Mouse (Mus musculus): Measurements from ENCODE around the gene Zfp978. TPM values are rescaled to one million over a fixed set of nuclear protein-coding genes. Genes with fewer than 3 reads are reported as not detected.
"Not testable (repeated sequence)": the region's sequence is repeated elsewhere in the genome, so short reads cannot be mapped to it uniquely, and the experiment has no call there.

Gene Zfp978
- polyA plus RNA-seq, 1 experiment from 2014 or later: not detected

GRCm38 (mm10) chr4:147403509-147403908 lies 42.4 kb downstream of the Zfp978 start:
- ATAC-seq (ENCODE audit: low FRiP score); H3K4me2 ChIP-seq; H3K4me1 ChIP-seq (replicated peaks); H3K36me3 ChIP-seq; H3K9ac ChIP-seq; H3K4me3 ChIP-seq; H3K27me3 ChIP-seq; H3K27ac ChIP-seq: not testable (repeated sequence)
- WGBS: 90% methylated on average over 6 of the region's 6 CpGs
- H3K9me3 ChIP-seq: peaks cover 49% of the 10 kb centered on the region

- not testable (repeated sequence) for H3K4me1 ChIP-seq (replicated peaks); H3K4me3 ChIP-seq; H3K36me3 ChIP-seq; H3K9ac ChIP-seq; H3K4me2 ChIP-seq; H3K27me3 ChIP-seq; H3K27ac ChIP-seq
- 77% methylated on average over 6 of the region's 6 CpGs for WGBS
- peak; percentile 6; the same call in 1 of the 2 replicates for ATAC-seq (ENCODE audit: low FRiP score)
- H3K9me3 ChIP-seq: peaks cover 50% of the 10 kb centered on the region
Observed at GRCm38 (mm10) chr4:147403931-147404913, 43.1 kb downstream of the Zfp978 start.

- WGBS: under 1% methylated on average over 47 of the region's 75 CpGs
- peak; percentile 92 for ATAC-seq (ENCODE audit: low FRiP score)
- H3K4me2 ChIP-seq: peak overlapping the region; percentile 63
- no peaks in the 10 kb centered on the region for H3K27me3 ChIP-seq
- peak overlapping the region; percentile 63 for H3K27ac ChIP-seq
- H3K4me3 ChIP-seq: peak overlapping the region; percentile 49
- H3K36me3 ChIP-seq: peaks cover 21% of the 10 kb centered on the region
- peak overlapping the region; percentile 76 for H3K9ac ChIP-seq
- H3K4me1 ChIP-seq (replicated peaks): no peaks in the 10 kb centered on the region
- peaks cover 54% of the 10 kb centered on the region for H3K9me3 ChIP-seq
Observed at GRCm38 (mm10) chr4:147406735-147407462, 45.8 kb downstream of the Zfp978 start.

GRCm38 (mm10) chr4:147407463-147407822 lies 46.3 kb downstream of the Zfp978 start:
- Histone ChIP-seq H3K4me2 (peak overlapping the region; percentile 63), H3K27ac (peak overlapping the region; percentile 63), H3K36me3 (peaks cover 21% of the 10 kb centered on the region), H3K27me3 (no peaks in the 10 kb centered on the region), H3K4me3 (peak overlapping the region; percentile 49), H3K9ac (peak overlapping the region; percentile 76), H3K9me3 (peaks cover 48% of the 10 kb centered on the region), H3K4me1 (replicated peaks) (no peaks in the 10 kb centered on the region)
- WGBS: 5% methylated on average over 11 of the region's 13 CpGs
- ATAC-seq (ENCODE audit: low FRiP score): no peak; the same call in 1 of the 2 replicates

GRCm38 (mm10) chr4:147416365-147416764 lies 55.3 kb downstream of the Zfp978 start:
- H3K4me3 ChIP-seq; H3K36me3 ChIP-seq; H3K4me2 ChIP-seq; H3K27me3 ChIP-seq; H3K9ac ChIP-seq; H3K27ac ChIP-seq; H3K4me1 ChIP-seq (replicated peaks): not testable (repeated sequence)
- 0 out of 2 replicates have a peak, but pooled peaks have one; percentile 15 for ATAC-seq (ENCODE audit: low FRiP score)
- peaks cover 49% of the 10 kb centered on the region for H3K9me3 ChIP-seq
- WGBS: 81% methylated on average over 1 of the region's 1 CpGs

- Histone ChIP-seq H3K9me3 (peaks cover 56% of the 10 kb centered on the region), H3K4me1 (replicated peaks) (no peaks in the 10 kb centered on the region), H3K4me3 (no peak overlapping the region), H3K4me2 (no peak overlapping the region), H3K27ac (no peak overlapping the region), H3K9ac (no peak overlapping the region), H3K27me3 (no peaks in the 10 kb centered on the region), H3K36me3 (no peaks in the 10 kb centered on the region)
- 56% methylated on average over 8 of the region's 8 CpGs for WGBS
- peak; percentile 58 for ATAC-seq (ENCODE audit: low FRiP score)
Observed at GRCm38 (mm10) chr4:147417157-147417778, 56.2 kb downstream of the Zfp978 start.

GRCm38 (mm10) chr4:147417921-147418320 lies 56.8 kb downstream of the Zfp978 start:
- no peak overlapping the region for H3K4me3 ChIP-seq
- H3K4me1 ChIP-seq (replicated peaks): no peaks in the 10 kb centered on the region
- no peaks in the 10 kb centered on the region for H3K27me3 ChIP-seq
- no peaks in the 10 kb centered on the region for H3K36me3 ChIP-seq
- H3K27ac ChIP-seq: no peak overlapping the region
- WGBS: 64% methylated on average over 10 of the region's 10 CpGs
- no peak for ATAC-seq (ENCODE audit: low FRiP score)
- peaks cover 56% of the 10 kb centered on the region for H3K9me3 ChIP-seq
- no peak overlapping the region for H3K9ac ChIP-seq
- H3K4me2 ChIP-seq: no peak overlapping the region

GRCm38 (mm10) chr4:147418333-147418732 lies 57.2 kb downstream of the Zfp978 start:
- not testable (repeated sequence) for ATAC-seq (ENCODE audit: low FRiP score); H3K27ac ChIP-seq; H3K36me3 ChIP-seq; H3K4me1 ChIP-seq (replicated peaks); H3K27me3 ChIP-seq; H3K9ac ChIP-seq; H3K4me3 ChIP-seq; H3K4me2 ChIP-seq
- WGBS: 60% methylated on average over 7 of the region's 7 CpGs
- H3K9me3 ChIP-seq: peaks cover 60% of the 10 kb centered on the region

GRCm38 (mm10) chr4:147419190-147419589 lies 58.1 kb downstream of the Zfp978 start:
- not testable (repeated sequence) for H3K4me1 ChIP-seq (replicated peaks); ATAC-seq (ENCODE audit: low FRiP score); H3K4me3 ChIP-seq; H3K27ac ChIP-seq; H3K4me2 ChIP-seq; H3K9ac ChIP-seq; H3K36me3 ChIP-seq; H3K27me3 ChIP-seq
- WGBS: 88% methylated on average over 8 of the region's 8 CpGs
- peaks cover 66% of the 10 kb centered on the region for H3K9me3 ChIP-seq

GRCm38 (mm10) chr4:147419756-147420590 lies 58.9 kb downstream of the Zfp978 start:
- not testable (repeated sequence) for H3K4me3 ChIP-seq; H3K9ac ChIP-seq; H3K4me2 ChIP-seq; H3K4me1 ChIP-seq (replicated peaks); ATAC-seq (ENCODE audit: low FRiP score); H3K27ac ChIP-seq; H3K36me3 ChIP-seq; H3K27me3 ChIP-seq
- 82% methylated on average over 5 of the region's 5 CpGs for WGBS
- H3K9me3 ChIP-seq: peaks cover 67% of the 10 kb centered on the region

- Histone ChIP-seq H3K36me3 (no peaks in the 10 kb centered on the region), H3K9ac (no peak overlapping the region), H3K4me1 (replicated peaks) (no peaks in the 10 kb centered on the region), H3K9me3 (peaks cover 74% of the 10 kb centered on the region), H3K4me2 (no peak overlapping the region), H3K4me3 (no peak overlapping the region), H3K27ac (no peak overlapping the region), H3K27me3 (no peaks in the 10 kb centered on the region)
- 68% methylated on average over 3 of the region's 3 CpGs for WGBS
- no peak for ATAC-seq (ENCODE audit: low FRiP score)
Observed at GRCm38 (mm10) chr4:147420794-147421193, 59.7 kb downstream of the Zfp978 start.

Measured in hindbrain, embryonic 13.5 days (tissue).